Mouse (Mus musculus) lung, postnatal 0 days (tissue): Measurements from ENCODE around the gene C730034F03Rik.

Experiments
- CTCF ChIP-seq: IDR thresholded peaks from 2 replicates; pipeline ENCODE4 v1.5.1; 2016; ENCODE audit warnings: antibody characterized with exemption, mild to moderate bottlenecking
- EP300 ChIP-seq: IDR thresholded peaks from 2 replicates; pipeline ENCODE4 v1.6.1; 2016; ENCODE audit warnings: antibody characterized with exemption, mild to moderate bottlenecking, control low read depth

DNA sequence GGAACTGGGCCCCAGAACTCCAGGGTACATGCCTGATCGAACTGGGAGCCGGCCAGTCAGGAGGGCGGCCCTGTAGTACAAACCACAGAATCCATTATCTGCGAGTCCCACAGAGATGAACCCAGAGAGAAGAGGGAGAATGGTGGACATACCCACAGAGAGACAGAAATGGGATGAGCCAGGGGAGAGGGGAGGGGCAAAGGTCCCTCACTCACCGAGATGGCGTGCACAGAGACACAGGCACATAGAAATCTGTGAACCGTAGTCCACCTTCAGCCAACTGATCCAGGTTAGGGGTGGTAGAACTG is 45.9 kb downstream of the C730034F03Rik start:
- no peak for TF ChIP-seq CTCF
- no peak for TF ChIP-seq EP300
